Mouse (Mus musculus) liver, adult 2 months (tissue): ENCODE data around the gene Hcrtr1. TPM values are rescaled to one million over a fixed set of nuclear protein-coding genes. Genes with fewer than 3 reads are reported as not detected.
A peak's percentile ranks its signal among the peaks of the same experiment; 100 is the strongest.

ENCODE experiments used
- DNase-seq: peaks from one replicate; pipeline ENCODE4 v3.0.0-alpha.2; 2011; ENCODE audit warnings: low read depth, low spot score; ENCODE audit errors: extremely low read depth
- H3K27ac ChIP-seq: fragments of 200-500 bp; replicated peaks from 2 replicates; pipeline ENCODE4 v1.5.1; 2012; ENCODE audit warnings: low read depth, mild to moderate bottlenecking, control low read depth, inconsistent platforms, low read length; ENCODE audit not compliant: insufficient read depth
- H3K27me3 ChIP-seq: fragments of 200-500 bp; 2 replicates; pipeline ENCODE4 v1.6.1; 2012; ENCODE audit warnings: mild to moderate bottlenecking, moderate library complexity, low read length, inconsistent platforms; ENCODE audit not compliant: control insufficient read depth, insufficient read depth
- H3K36me3 ChIP-seq: fragments of 200-500 bp; 2 replicates; pipeline ENCODE4 v1.6.1; 2012; ENCODE audit warnings: low read length, inconsistent platforms; ENCODE audit not compliant: control insufficient read depth, insufficient read depth
- H3K4me1 ChIP-seq: fragments of 200-500 bp; 2 replicates; pipeline ENCODE4 v1.6.1; 2011; ENCODE audit warnings: low read length; ENCODE audit not compliant: control insufficient read depth, insufficient read depth
- H3K4me3 ChIP-seq: fragments of 200-500 bp; 2 replicates; pipeline ENCODE4 v1.5.1; 2011; ENCODE audit warnings: low read depth, mild to moderate bottlenecking, control low read depth, low read length, moderate library complexity; ENCODE audit not compliant: insufficient read depth
- H3K79me2 ChIP-seq: fragments of 200-500 bp; 2 replicates; pipeline ENCODE4 v1.6.1; 2012; ENCODE audit warnings: inconsistent platforms, mild to moderate bottlenecking, low read length, moderate library complexity; ENCODE audit not compliant: control insufficient read depth, insufficient read depth
- H3K9ac ChIP-seq: fragments of 200-500 bp; 2 replicates; pipeline ENCODE4 v1.6.1; 2012; ENCODE audit warnings: low read depth, mild to moderate bottlenecking, control low read depth, inconsistent platforms, low read length
- CTCF ChIP-seq: fragments of 200-500 bp; IDR thresholded peaks from 2 replicates; pipeline ENCODE4 v1.5.1; 2011; ENCODE audit warnings: low read depth, low read length, control low read depth
- POLR2A ChIP-seq: fragments of 200-500 bp; IDR thresholded peaks from 2 replicates; pipeline ENCODE4 v1.6.1; 2011; ENCODE audit warnings: low read length, control low read depth; ENCODE audit not compliant: insufficient read depth; ENCODE audit errors: extremely low read depth
- WGBS: fragments of 180-500 bp; shearing (Covaris S2); methylation state at CpG from one replicate; pipeline ENCODE4 v1.1.7; 2018; 5-methylcytosine and 5-hydroxymethylcytosine counted together
- polyA plus RNA-seq: library from polyadenylated mRNA; depleted of rRNA; stranded (reverse); fragments of >200 nt; gene quantifications from 2 replicates; pipeline ENCODE4 v1.2.3, GENCODE M21; 2012; rRNA removed
- total RNA-seq: library from RNA; depleted of rRNA; stranded (reverse); fragments of >200 nt; gene quantifications from 2 replicates; pipeline ENCODE4 v1.2.3, GENCODE M21; 2014; rRNA removed

The Hcrtr1 gene
- total RNA-seq (not detected in 2 replicates), polyA plus RNA-seq (0.04 TPM in 1 of 2 replicates, not detected in the other)

DNA sequence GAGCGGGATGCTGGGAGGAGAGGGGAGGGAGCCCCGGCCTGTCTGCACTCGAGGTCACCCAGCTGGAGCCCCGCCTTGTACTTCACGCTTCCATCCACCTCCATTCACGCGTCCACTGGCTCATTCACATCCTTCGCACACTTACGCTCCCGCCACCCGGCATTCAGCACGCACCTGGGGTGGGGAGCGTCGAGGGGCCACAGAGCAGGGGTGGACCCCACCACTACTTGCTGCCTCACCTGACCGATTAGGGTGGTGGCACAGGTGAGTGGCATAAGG is at the start of gene Hcrtr1:
TSS of gene Hcrtr1 (minus strand) at position 146 of the 279 bp plus-strand sequence.
- peaks cover 10% of the 10 kb centered on the region for H3K27me3 ChIP-seq
- 6% methylated on average over 15 of the region's 15 CpGs for WGBS
- TF ChIP-seq CTCF (no peak), POLR2A (no peak)
- DNase-seq = no peak
- H3K36me3 ChIP-seq = no peaks in the 10 kb centered on the region
- H3K4me1 ChIP-seq = peaks cover 2% of the 10 kb centered on the region; the same call in 1 of the 2 replicates
- no peak within 1 kb of the TSS for H3K27ac ChIP-seq
- no peaks in the 10 kb centered on the region for H3K79me2 ChIP-seq
- no peak within 1 kb of the TSS for H3K9ac ChIP-seq
- H3K4me3 ChIP-seq = no peak within 1 kb of the TSS

GRCm38 (mm10) chr4:130188806-130189297 is 49.7 kb upstream of the Hcrtr1 start:
- Histone ChIP-seq H3K9ac (no peak overlapping the region), H3K79me2 (no peaks in the 10 kb centered on the region), H3K4me3 (no peak overlapping the region), H3K4me1 (no peaks in the 10 kb centered on the region), H3K27me3 (no peaks in the 10 kb centered on the region), H3K27ac (no peak overlapping the region), H3K36me3 (no peaks in the 10 kb centered on the region)
- TF ChIP-seq POLR2A (no peak), CTCF (peak; percentile 99)
- DNase-seq = peak; percentile 53
- 2% methylated on average over 13 of the region's 13 CpGs for WGBS

GRCm38 (mm10) chr4:130186891-130187290 is 47.7 kb upstream of the Hcrtr1 start:
- Histone ChIP-seq H3K79me2 (no peaks in the 10 kb centered on the region), H3K36me3 (no peaks in the 10 kb centered on the region), H3K4me3 (no peak overlapping the region), H3K27ac (no peak overlapping the region), H3K27me3 (no peaks in the 10 kb centered on the region), H3K9ac (no peak overlapping the region), H3K4me1 (peaks cover 3% of the 10 kb centered on the region; the same call in 1 of the 2 replicates)
- 71% methylated on average over 12 of the region's 12 CpGs for WGBS
- no peak for DNase-seq
- TF ChIP-seq CTCF = no peak

DNA sequence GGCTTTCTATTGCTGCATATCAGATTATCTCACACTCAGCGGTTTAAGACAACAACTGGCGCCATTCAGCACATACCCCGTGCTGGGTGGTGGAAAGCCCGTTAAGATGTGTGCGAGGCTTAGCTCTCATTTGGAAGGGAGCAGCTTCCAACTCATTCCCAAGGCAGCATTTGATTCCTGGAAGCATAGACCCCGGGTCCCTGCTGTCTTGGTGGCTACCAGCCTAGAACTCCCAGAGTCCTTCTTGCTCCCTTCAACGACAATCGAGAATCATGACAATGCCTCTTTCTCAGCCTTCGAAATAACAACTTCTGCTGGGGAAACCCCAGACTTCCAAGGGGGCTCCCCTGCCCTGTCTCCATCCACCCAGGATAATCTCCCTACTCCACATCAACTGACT is 47.3 kb upstream of the Hcrtr1 start:
- no peaks in the 10 kb centered on the region for H3K36me3 ChIP-seq
- DNase-seq = no peak
- WGBS = 76% methylated on average over 9 of the region's 9 CpGs
- no peak overlapping the region for H3K9ac ChIP-seq
- no peaks in the 10 kb centered on the region for H3K79me2 ChIP-seq
- peaks cover 3% of the 10 kb centered on the region for H3K4me1 ChIP-seq
- no peak overlapping the region for H3K27ac ChIP-seq
- H3K27me3 ChIP-seq = no peaks in the 10 kb centered on the region
- no peak overlapping the region for H3K4me3 ChIP-seq
- TF ChIP-seq POLR2A = no peak
- no peak for TF ChIP-seq CTCF

GRCm38 (mm10) chr4:130183879-130184278 is 44.7 kb upstream of the Hcrtr1 start:
- 92% methylated on average over 5 of the region's 5 CpGs for WGBS

DNA sequence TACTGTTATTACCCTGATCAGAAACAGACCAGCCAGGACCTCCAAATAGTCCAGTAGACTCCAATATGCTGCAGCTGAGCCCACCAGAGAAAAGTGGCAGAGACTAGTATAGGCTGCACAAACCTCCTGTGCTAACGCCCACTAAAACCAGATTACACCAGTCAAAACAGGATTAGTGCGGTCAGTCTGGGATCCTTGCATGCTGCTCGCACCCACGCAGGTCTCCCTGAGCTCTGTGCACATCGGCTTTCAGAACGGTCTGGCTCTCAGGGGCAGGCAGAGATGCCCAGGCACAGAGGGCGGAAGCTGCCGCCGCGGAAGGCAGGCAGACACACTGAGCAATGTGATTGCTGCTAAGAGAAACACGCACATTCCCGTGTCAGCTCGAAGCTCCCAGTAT is 43.9 kb upstream of the Hcrtr1 start:
- no peaks in the 10 kb centered on the region for H3K79me2 ChIP-seq
- no peaks in the 10 kb centered on the region for H3K27me3 ChIP-seq
- 83% methylated on average over 13 of the region's 13 CpGs for WGBS
- DNase-seq = no peak
- no peak overlapping the region for H3K9ac ChIP-seq
- no peak overlapping the region for H3K4me3 ChIP-seq
- no peaks in the 10 kb centered on the region for H3K36me3 ChIP-seq
- no peak overlapping the region for H3K27ac ChIP-seq
- TF ChIP-seq POLR2A = no peak
- TF ChIP-seq CTCF = no peak
- peaks cover 3% of the 10 kb centered on the region for H3K4me1 ChIP-seq

More at GRCm38 (mm10) chr4:130183879-130184278, 44.7 kb upstream of the Hcrtr1 start:
- Histone ChIP-seq H3K79me2 (no peaks in the 10 kb centered on the region), H3K4me1 (peaks cover 3% of the 10 kb centered on the region), H3K27ac (no peak overlapping the region), H3K9ac (no peak overlapping the region), H3K36me3 (no peaks in the 10 kb centered on the region), H3K27me3 (no peaks in the 10 kb centered on the region), H3K4me3 (no peak overlapping the region)
- TF ChIP-seq CTCF = no peak
- TF ChIP-seq POLR2A = no peak
- DNase-seq = no peak

DNA sequence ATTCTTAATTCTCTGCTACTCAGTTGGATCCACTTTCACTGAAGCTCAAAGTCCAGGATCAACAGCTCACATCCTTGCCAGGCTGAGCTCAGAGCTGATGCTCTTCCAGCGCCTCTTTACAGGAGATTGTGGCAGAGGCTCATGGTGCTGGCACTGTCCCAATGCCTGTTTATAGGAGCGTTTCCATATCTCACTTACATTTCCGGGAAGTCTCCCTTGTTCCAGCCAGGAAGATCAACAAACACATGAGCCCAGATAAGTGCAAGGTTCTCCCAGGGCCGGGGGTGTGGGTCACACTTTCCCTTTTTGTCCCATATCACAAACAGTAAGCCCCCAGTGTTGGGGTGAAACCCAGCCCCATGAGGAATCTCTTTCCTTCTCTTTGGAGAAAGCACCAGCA is 42.7 kb upstream of the Hcrtr1 start:
- Histone ChIP-seq H3K9ac (no peak overlapping the region), H3K36me3 (no peaks in the 10 kb centered on the region), H3K27ac (peak overlapping the region; percentile 63), H3K27me3 (no peaks in the 10 kb centered on the region), H3K79me2 (no peaks in the 10 kb centered on the region), H3K4me3 (no peak overlapping the region), H3K4me1 (peaks cover 3% of the 10 kb centered on the region)
- 9% methylated on average over 4 of the region's 4 CpGs for WGBS
- TF ChIP-seq POLR2A = no peak
- no peak for TF ChIP-seq CTCF
- DNase-seq = peak; percentile 36
